Mouse (Mus musculus) embryonic facial prominence, embryonic 14.5 days (tissue): Measurements from ENCODE around the gene Fut11. TPM values are rescaled to one million over a fixed set of nuclear protein-coding genes. Genes with fewer than 3 reads are reported as not detected.

ENCODE experiments used
- ATAC-seq: fragments of 200-750 bp; cut with Nextera tagmentation; 2 replicates; pipeline ENCODE4 v1.8.0; 2017; ENCODE audit warnings: low read depth, moderate number of reproducible peaks, moderate TSS enrichment
- DNase-seq: peaks from one replicate; pipeline ENCODE4 v3.0.0-alpha.2; 2015; ENCODE audit warnings: low spot score
- H3K27ac ChIP-seq: fragments of 300-500 bp; sonication (generic); replicated peaks from 2 replicates; pipeline ENCODE4 v1.5.1; 2014; ENCODE audit warnings: low read depth, mild to moderate bottlenecking, low read length, moderate library complexity
- H3K27me3 ChIP-seq: fragments of 300-500 bp; sonication (generic); replicated peaks from 2 replicates; pipeline ENCODE4 v1.6.1; 2014; ENCODE audit warnings: low read length; ENCODE audit not compliant: control insufficient read depth, insufficient read depth
- H3K36me3 ChIP-seq: fragments of 300-500 bp; sonication (generic); 2 replicates; pipeline ENCODE4 v1.6.1; 2014; ENCODE audit warnings: low read length, mixed read lengths; ENCODE audit not compliant: control insufficient read depth, insufficient read depth
- H3K4me1 ChIP-seq: fragments of 300-500 bp; sonication (generic); 2 replicates; pipeline ENCODE4 v1.6.1; 2014; ENCODE audit warnings: antibody characterized with exemption, low read length; ENCODE audit not compliant: control insufficient read depth, insufficient read depth
- H3K4me2 ChIP-seq: fragments of 300-500 bp; sonication (generic); 2 replicates; pipeline ENCODE4 v1.6.1; 2014; ENCODE audit warnings: low read depth, mild to moderate bottlenecking, low read length, moderate library complexity, mixed read lengths
- H3K4me3 ChIP-seq: fragments of 300-500 bp; sonication (generic); 2 replicates; pipeline ENCODE4 v1.5.1; 2014; ENCODE audit warnings: low read depth, mild to moderate bottlenecking, low read length
- H3K9ac ChIP-seq: fragments of 300-500 bp; sonication (generic); 2 replicates; pipeline ENCODE4 v1.6.1; 2014; ENCODE audit warnings: low read depth, mild to moderate bottlenecking, low read length, moderate library complexity, mixed read lengths
- H3K9me3 ChIP-seq: fragments of 300-500 bp; sonication (generic); 2 replicates; pipeline ENCODE4 v1.6.1; 2016; ENCODE audit warnings: low read length; ENCODE audit not compliant: control insufficient read depth
- WGBS: fragments of 180-500 bp; shearing (Covaris S2); extraction: QIAGEN DNeasy Blood & Tissue Kit; methylation state at CpG from one replicate; pipeline ENCODE4 v1.1.7; 2014; 5-methylcytosine and 5-hydroxymethylcytosine counted together
- polyA plus RNA-seq: library from polyadenylated mRNA; unstranded; fragments of >200 nt; fragmentation: Nextera tagmentation; extraction: Ambion mirVana; gene quantifications from 2 replicates; pipeline ENCODE4 v1.2.1, GENCODE M21; 2014

Gene Fut11
- polyA plus RNA-seq, 1 experiment from 2014 or later: 30.1 TPM

- Histone ChIP-seq H3K4me3 (peak overlapping the region; percentile 84), H3K27ac (peak overlapping the region; percentile 88), H3K4me1 (peaks cover 13% of the 10 kb centered on the region), H3K27me3 (no peaks in the 10 kb centered on the region), H3K4me2 (peak overlapping the region; percentile 66), H3K9me3 (no peaks in the 10 kb centered on the region), H3K9ac (peak overlapping the region; percentile 95), H3K36me3 (peaks cover 70% of the 10 kb centered on the region)
- WGBS: 46% methylated on average over 12 of the region's 12 CpGs
- DNase-seq (no peak), ATAC-seq (no peak)
Observed at GRCm38 (mm10) chr14:20733041-20733951, 38.5 kb downstream of the Fut11 start.

DNA sequence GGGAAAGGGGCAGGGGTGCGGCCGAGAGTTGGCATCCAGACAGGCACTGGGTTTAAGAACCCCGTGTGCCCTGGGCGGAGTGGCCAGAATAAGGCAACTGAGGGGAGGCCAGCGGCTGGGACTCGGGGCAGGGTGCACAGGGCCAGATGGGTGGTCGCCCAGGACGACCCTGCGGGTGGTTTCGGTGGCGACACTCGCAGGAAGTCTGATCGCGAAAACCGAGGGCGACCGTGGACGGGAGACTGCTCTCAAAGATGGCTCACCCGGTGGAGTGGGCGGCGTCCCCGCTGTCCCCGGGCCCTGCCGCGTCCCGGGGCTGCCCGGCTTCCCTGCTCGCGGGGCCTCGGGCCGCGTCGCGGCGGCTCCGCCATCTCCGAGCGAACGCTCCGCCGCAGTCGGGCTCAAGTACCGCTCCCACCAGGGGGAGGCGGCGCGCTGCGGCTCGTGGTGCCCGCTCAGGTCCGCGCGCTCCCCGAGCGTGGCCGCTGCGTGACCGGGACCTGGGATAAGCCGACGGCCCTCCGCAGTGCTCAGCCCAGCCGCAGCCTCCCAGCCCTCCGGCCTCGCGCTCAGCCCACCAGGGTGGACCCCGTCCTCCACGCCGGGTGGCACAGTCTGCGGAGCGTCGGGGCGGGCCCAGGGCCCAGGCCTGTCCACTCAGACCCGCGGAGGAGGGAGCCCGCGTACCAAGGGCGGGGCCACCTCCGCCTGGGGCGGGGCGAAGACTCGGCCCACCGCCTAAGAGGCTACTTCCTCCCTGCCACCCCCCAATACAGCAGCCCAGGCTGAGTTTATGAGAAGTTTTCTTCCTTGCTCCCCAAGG is 39.4 kb downstream of the Fut11 start, which contains the start of gene Ndst2:
Gene Ndst2, minus strand, starts transcription at position 611 of the 823 bp plus-strand sequence.
- ATAC-seq (peak; percentile 99), DNase-seq (peak; percentile 96)
- peak within 1 kb of the TSS; percentile 95 for H3K9ac ChIP-seq
- H3K4me3 ChIP-seq: peak within 1 kb of the TSS; percentile 84
- peaks cover 13% of the 10 kb centered on the region for H3K4me1 ChIP-seq
- no peaks in the 10 kb centered on the region for H3K27me3 ChIP-seq
- peak within 1 kb of the TSS; percentile 88 for H3K27ac ChIP-seq
- H3K4me2 ChIP-seq: peak within 1 kb of the TSS; percentile 66
- under 1% methylated on average over 24 of the region's 81 CpGs for WGBS
- H3K9me3 ChIP-seq: no peaks in the 10 kb centered on the region
- H3K36me3 ChIP-seq: peaks cover 70% of the 10 kb centered on the region

GRCm38 (mm10) chr14:20735052-20735451 is 40.3 kb downstream of the Fut11 start:
- H3K9ac ChIP-seq: no peak overlapping the region
- no peaks in the 10 kb centered on the region for H3K27me3 ChIP-seq
- H3K9me3 ChIP-seq: no peaks in the 10 kb centered on the region
- peak overlapping the region; percentile 84 for H3K4me3 ChIP-seq
- no peak for ATAC-seq
- H3K36me3 ChIP-seq: peaks cover 67% of the 10 kb centered on the region
- no peak for DNase-seq
- peaks cover 13% of the 10 kb centered on the region for H3K4me1 ChIP-seq
- peak overlapping the region; percentile 66; the same call in 1 of the 2 replicates for H3K4me2 ChIP-seq
- peak overlapping the region; percentile 88 for H3K27ac ChIP-seq
- WGBS: 64% methylated on average over 2 of the region's 2 CpGs

GRCm38 (mm10) chr14:20735892-20736390 is 41.2 kb downstream of the Fut11 start:
- H3K4me3 ChIP-seq: no peak overlapping the region
- H3K36me3 ChIP-seq: peaks cover 59% of the 10 kb centered on the region
- no peak overlapping the region for H3K27ac ChIP-seq
- DNase-seq (no peak), ATAC-seq (no peak)
- peaks cover 14% of the 10 kb centered on the region for H3K4me1 ChIP-seq
- no peak overlapping the region for H3K9ac ChIP-seq
- H3K4me2 ChIP-seq: no peak overlapping the region
- H3K27me3 ChIP-seq: no peaks in the 10 kb centered on the region
- H3K9me3 ChIP-seq: no peaks in the 10 kb centered on the region
- WGBS: 84% methylated on average over 13 of the region's 13 CpGs

- Histone ChIP-seq H3K36me3 (peaks cover 53% of the 10 kb centered on the region), H3K27me3 (no peaks in the 10 kb centered on the region), H3K4me1 (peaks cover 17% of the 10 kb centered on the region), H3K4me3 (no peak overlapping the region), H3K9ac (no peak overlapping the region), H3K9me3 (no peaks in the 10 kb centered on the region), H3K27ac (no peak overlapping the region), H3K4me2 (no peak overlapping the region)
- ATAC-seq: no peak
- 31% methylated on average over 14 of the region's 14 CpGs for WGBS
- DNase-seq: peak; percentile 21
Observed at GRCm38 (mm10) chr14:20737306-20737705, 42.5 kb downstream of the Fut11 start.

GRCm38 (mm10) chr14:20738511-20738910 is 43.7 kb downstream of the Fut11 start:
- H3K9me3 ChIP-seq: no peaks in the 10 kb centered on the region
- no peaks in the 10 kb centered on the region for H3K27me3 ChIP-seq
- no peak for ATAC-seq
- H3K36me3 ChIP-seq: peaks cover 57% of the 10 kb centered on the region
- no peak overlapping the region for H3K4me3 ChIP-seq
- peaks cover 9% of the 10 kb centered on the region; the same call in 1 of the 2 replicates for H3K4me1 ChIP-seq
- H3K4me2 ChIP-seq: no peak overlapping the region
- 90% methylated on average over 8 of the region's 8 CpGs for WGBS
- H3K9ac ChIP-seq: no peak overlapping the region
- no peak for DNase-seq
- H3K27ac ChIP-seq: no peak overlapping the region

DNA sequence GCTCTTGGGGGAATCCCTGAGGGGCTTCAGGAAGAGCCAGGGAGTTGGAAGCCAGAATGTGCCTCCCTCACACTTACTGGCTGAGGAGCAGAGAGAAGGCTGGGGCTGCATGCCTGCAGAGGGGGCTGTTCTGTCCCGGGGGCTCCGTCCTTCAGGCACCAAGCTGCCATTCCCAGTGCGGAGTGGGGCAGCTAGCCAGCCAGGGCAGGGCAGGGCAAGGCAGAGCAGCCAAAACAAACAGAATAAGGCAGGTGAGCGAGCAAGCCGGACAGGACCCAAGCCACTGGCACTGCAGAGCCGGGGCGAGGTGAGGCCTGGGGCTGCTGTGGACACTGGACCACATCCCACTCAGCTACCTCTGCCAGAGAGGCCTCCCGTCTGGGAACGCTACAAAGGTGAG is 46.5 kb downstream of the Fut11 start:
- Histone ChIP-seq H3K4me1 (0 out of 2 replicates have a peak, but pooled peaks cover 4% of the 10 kb centered on the region), H3K36me3 (peaks cover 71% of the 10 kb centered on the region), H3K9ac (0 out of 2 replicates have a peak overlapping the region, but pooled peaks have one; percentile 11), H3K27ac (no peak overlapping the region), H3K4me3 (no peak overlapping the region), H3K4me2 (no peak overlapping the region), H3K9me3 (no peaks in the 10 kb centered on the region), H3K27me3 (no peaks in the 10 kb centered on the region)
- no peak for DNase-seq
- 86% methylated on average over 9 of the region's 9 CpGs for WGBS
- 0 out of 2 replicates have a peak, but pooled peaks have one; percentile 12 for ATAC-seq

DNA sequence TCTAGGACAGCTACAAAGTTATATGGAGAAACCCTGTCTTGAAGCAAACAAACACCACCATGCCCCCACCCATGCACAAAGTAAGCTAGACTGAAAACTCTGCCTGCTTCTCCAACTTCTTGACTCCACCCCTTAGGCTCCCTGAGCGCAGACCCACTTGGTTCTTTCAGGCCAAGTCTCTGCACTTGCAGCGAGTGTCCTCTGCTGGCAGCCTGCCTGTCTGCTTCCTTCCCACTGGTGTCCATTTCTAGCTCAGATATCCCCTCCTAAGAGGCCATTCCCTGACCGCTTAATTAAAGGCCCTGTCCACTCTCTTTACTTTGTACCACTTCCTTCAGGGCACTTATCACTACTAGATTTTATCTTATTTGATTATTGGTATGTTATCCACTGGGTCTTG is 48.8 kb downstream of the Fut11 start:
- Histone ChIP-seq H3K4me2 (no peak overlapping the region), H3K9me3 (no peaks in the 10 kb centered on the region), H3K27me3 (no peaks in the 10 kb centered on the region), H3K27ac (no peak overlapping the region), H3K9ac (no peak overlapping the region), H3K4me3 (no peak overlapping the region), H3K4me1 (0 out of 2 replicates have a peak, but pooled peaks cover 4% of the 10 kb centered on the region), H3K36me3 (peaks cover 67% of the 10 kb centered on the region)
- 85% methylated on average over 3 of the region's 3 CpGs for WGBS
- no peak for ATAC-seq
- DNase-seq: no peak
